Mouse (Mus musculus) spleen, adult 2 months (tissue): ENCODE results near the gene Prkca. TPM values are rescaled to one million over a fixed set of nuclear protein-coding genes. Genes with fewer than 3 reads are reported as not detected.

Source experiments
- DNase-seq, 2 experiments: peaks; one replicate each; pipeline versions ENCODE4 v3.0.0 to v3.0.0-alpha.2; 2012 to 2021; ENCODE audit warnings: low spot score in 2 of 2, low read depth in 1 of 2
- H3K27ac ChIP-seq: fragments of 200-500 bp; 2 replicates; pipeline ENCODE4 v1.5.1; 2012; ENCODE audit warnings: low read length, inconsistent platforms; ENCODE audit not compliant: insufficient read depth
- H3K27me3 ChIP-seq: fragments of 200-500 bp; 2 replicates; pipeline ENCODE4 v1.6.1; 2012; ENCODE audit warnings: mild to moderate bottlenecking, moderate library complexity, low read length, inconsistent platforms; ENCODE audit not compliant: control insufficient read depth, insufficient read depth
- H3K36me3 ChIP-seq: fragments of 200-500 bp; 2 replicates; pipeline ENCODE4 v1.6.1; 2012; ENCODE audit warnings: mild to moderate bottlenecking, low read length, inconsistent platforms; ENCODE audit not compliant: control insufficient read depth, insufficient read depth
- H3K4me1 ChIP-seq: fragments of 200-500 bp; 2 replicates; pipeline ENCODE4 v1.6.1; 2011; ENCODE audit warnings: inconsistent platforms; ENCODE audit not compliant: control insufficient read depth, insufficient read depth, insufficient read length
- H3K4me3 ChIP-seq: fragments of 200-500 bp; 2 replicates; pipeline ENCODE4 v1.5.1; 2011; ENCODE audit warnings: mild to moderate bottlenecking, inconsistent platforms; ENCODE audit not compliant: insufficient read depth, insufficient read length; ENCODE audit errors: extremely low read depth
- CTCF ChIP-seq: fragments of 200-500 bp; IDR thresholded peaks from 2 replicates; pipeline ENCODE4 v1.5.1; 2011; ENCODE audit warnings: mild to moderate bottlenecking, inconsistent platforms; ENCODE audit not compliant: insufficient read depth, insufficient read length, insufficient replicate concordance; ENCODE audit errors: extremely low read depth
- POLR2A ChIP-seq: fragments of 200-500 bp; IDR thresholded peaks from 2 replicates; pipeline ENCODE4 v1.6.1; 2011; ENCODE audit warnings: low read depth, low read length, inconsistent platforms
- WGBS: fragments of 180-500 bp; shearing (Covaris S2); methylation state at CpG from one replicate; pipeline ENCODE4 v1.1.7; 2018; 5-methylcytosine and 5-hydroxymethylcytosine counted together
- polyA plus RNA-seq: library from polyadenylated mRNA; depleted of rRNA; stranded (reverse); fragments of >200 nt; gene quantifications from 2 replicates; pipeline ENCODE4 v1.2.3, GENCODE M21; 2012

Gene Prkca
- polyA plus RNA-seq, 1 experiment, result 8.4 TPM

DNA sequence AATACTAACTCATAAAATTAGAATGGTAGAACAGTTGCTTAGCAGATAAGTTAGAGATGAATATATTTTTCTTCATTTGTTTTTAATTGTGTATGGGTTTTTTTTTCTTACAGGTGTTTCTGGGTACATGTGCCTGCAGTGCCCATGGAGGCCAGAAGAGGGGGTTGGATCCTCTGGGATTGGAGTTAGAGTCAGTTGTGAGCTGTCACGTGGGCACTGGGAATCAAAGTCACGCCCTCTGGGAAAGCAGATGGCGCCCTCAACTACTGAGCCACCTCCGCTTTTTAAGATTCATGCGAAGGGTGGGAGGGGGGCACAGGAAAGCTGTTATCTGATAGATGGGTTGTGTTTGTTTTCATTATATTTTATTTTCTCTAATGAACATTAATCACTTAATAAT lies 131.1 kb downstream of the Prkca start:
- H3K4me1 ChIP-seq, result peaks cover 12% of the 10 kb centered on the region; the same call in 1 of the 2 replicates
- no peak overlapping the region for H3K27ac ChIP-seq
- H3K4me3 ChIP-seq, result no peak overlapping the region
- TF ChIP-seq POLR2A (no peak), CTCF (no peak)
- no peaks in the 10 kb centered on the region for H3K36me3 ChIP-seq
- DNase-seq, result no peak
- WGBS, result 96% methylated on average over 5 of the region's 5 CpGs
- no peaks in the 10 kb centered on the region for H3K27me3 ChIP-seq

GRCm38 (mm10) chr11:108212030-108212429 lies 131.7 kb downstream of the Prkca start:
- DNase-seq, result no peak
- H3K27me3 ChIP-seq, result no peaks in the 10 kb centered on the region
- TF ChIP-seq CTCF (no peak), POLR2A (no peak)
- WGBS, result 87% methylated on average over 6 of the region's 6 CpGs
- H3K4me3 ChIP-seq, result no peak overlapping the region
- no peak overlapping the region for H3K27ac ChIP-seq
- no peaks in the 10 kb centered on the region for H3K36me3 ChIP-seq
- H3K4me1 ChIP-seq, result peaks cover 14% of the 10 kb centered on the region; the same call in 1 of the 2 replicates

- Histone ChIP-seq H3K4me1 (peaks cover 10% of the 10 kb centered on the region; the same call in 1 of the 2 replicates), H3K27me3 (no peaks in the 10 kb centered on the region), H3K27ac (no peak overlapping the region), H3K4me3 (no peak overlapping the region), H3K36me3 (no peaks in the 10 kb centered on the region)
- TF ChIP-seq POLR2A (no peak), CTCF (no peak)
- DNase-seq, result no peak
- WGBS, result 86% methylated on average over 7 of the region's 7 CpGs
These were observed 133.0 kb downstream of the Prkca start for GRCm38 (mm10) chr11:108210749-108211148.

GRCm38 (mm10) chr11:108206602-108207001 lies 137.1 kb downstream of the Prkca start:
- WGBS, result 59% methylated on average over 2 of the region's 2 CpGs
- TF ChIP-seq CTCF (no peak), POLR2A (no peak)
- peaks cover 6% of the 10 kb centered on the region; the same call in 1 of the 2 replicates for H3K4me1 ChIP-seq

DNA sequence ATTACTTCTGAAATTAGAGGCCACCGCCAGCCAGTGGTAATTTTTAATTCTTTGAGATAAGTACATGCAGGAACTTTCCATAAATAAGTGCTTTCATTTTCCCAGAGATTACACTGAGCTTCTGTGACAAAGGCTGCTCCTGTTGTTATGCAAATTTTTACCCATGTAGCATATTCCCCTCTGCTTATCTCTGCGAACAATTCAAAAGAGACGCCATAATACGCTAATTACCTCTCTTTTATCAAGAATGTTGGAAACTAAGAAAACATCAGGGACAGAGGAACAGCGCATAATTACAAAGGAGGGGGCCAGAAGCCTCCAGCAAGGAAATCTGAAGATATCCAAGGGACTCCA lies 138.9 kb downstream of the Prkca start:
- peaks cover 6% of the 10 kb centered on the region; the same call in 1 of the 2 replicates for H3K4me1 ChIP-seq
- WGBS, result 77% methylated on average over 5 of the region's 5 CpGs
- no peaks in the 10 kb centered on the region for H3K36me3 ChIP-seq

More at GRCm38 (mm10) chr11:108206602-108207001, 137.1 kb downstream of the Prkca start:
- Histone ChIP-seq H3K27me3 (no peaks in the 10 kb centered on the region), H3K4me3 (no peak overlapping the region), H3K36me3 (no peaks in the 10 kb centered on the region), H3K27ac (no peak overlapping the region)
- DNase-seq, result no peak

DNA sequence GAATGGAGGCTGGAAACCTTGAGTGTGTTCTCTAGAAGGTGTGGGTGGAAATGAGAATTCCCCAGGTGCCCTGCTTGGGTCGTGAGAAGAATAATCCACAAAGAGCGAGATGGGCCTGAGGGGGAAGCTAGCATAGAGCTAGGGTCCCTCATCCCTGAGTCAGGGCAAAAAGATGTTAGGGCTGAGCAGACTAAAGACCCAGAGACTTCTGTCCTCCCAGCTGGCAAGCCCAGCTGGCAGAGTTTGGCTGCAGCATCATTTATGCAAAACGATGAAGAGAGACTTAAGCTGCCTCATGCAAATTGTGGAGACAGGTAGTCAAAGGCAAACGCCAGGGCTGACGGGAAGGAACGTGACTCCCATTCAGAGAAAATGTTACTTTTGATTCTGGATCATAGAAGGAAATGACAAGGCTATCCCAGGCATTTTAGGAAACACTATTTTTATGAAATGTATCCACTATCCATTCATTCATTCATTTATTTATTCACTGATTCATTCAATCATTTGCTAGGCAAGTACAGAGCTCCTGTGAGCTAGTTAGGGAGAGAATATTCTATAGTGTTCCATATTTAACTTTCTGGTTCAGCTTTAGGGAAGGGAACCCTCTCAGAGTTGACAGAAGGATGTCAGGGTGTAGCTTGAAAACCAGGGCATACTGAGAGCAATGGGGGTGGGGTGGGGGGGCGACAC lies 139.4 kb downstream of the Prkca start:
- Histone ChIP-seq H3K27ac (no peak overlapping the region), H3K4me1 (peaks cover 6% of the 10 kb centered on the region; the same call in 1 of the 2 replicates), H3K36me3 (no peaks in the 10 kb centered on the region), H3K27me3 (no peaks in the 10 kb centered on the region), H3K4me3 (no peak overlapping the region)
- TF ChIP-seq CTCF (no peak), POLR2A (no peak)
- no peak for DNase-seq
- 61% methylated on average over 7 of the region's 7 CpGs for WGBS

More for the DNA sequence above, 138.9 kb downstream of the Prkca start:
- Histone ChIP-seq H3K27ac (no peak overlapping the region), H3K4me3 (no peak overlapping the region), H3K27me3 (no peaks in the 10 kb centered on the region)
- TF ChIP-seq POLR2A (no peak), CTCF (no peak)
- DNase-seq, result no peak

- H3K4me1 ChIP-seq, result peaks cover 6% of the 10 kb centered on the region; the same call in 1 of the 2 replicates
- no peak for TF ChIP-seq POLR2A
- TF ChIP-seq CTCF, result no peak
- H3K4me3 ChIP-seq, result no peak overlapping the region
- H3K36me3 ChIP-seq, result no peaks in the 10 kb centered on the region
- no peaks in the 10 kb centered on the region for H3K27me3 ChIP-seq
- no peak for DNase-seq
- WGBS, result 88% methylated on average over 7 of the region's 7 CpGs
- no peak overlapping the region for H3K27ac ChIP-seq
These were observed 140.9 kb downstream of the Prkca start for GRCm38 (mm10) chr11:108202835-108203234.
